Mouse (Mus musculus) adrenal gland, adult (tissue): ENCODE results near the gene Pbld1.

Experiments used
- DNase-seq, 2 experiments: peaks; one replicate each; pipeline ENCODE4 v3.0.0; 2022 to 2023; ENCODE audit warnings: low spot score in 1 of 2; ENCODE audit not compliant: inconsistent age in 2 of 2

Gene Pbld1

DNA sequence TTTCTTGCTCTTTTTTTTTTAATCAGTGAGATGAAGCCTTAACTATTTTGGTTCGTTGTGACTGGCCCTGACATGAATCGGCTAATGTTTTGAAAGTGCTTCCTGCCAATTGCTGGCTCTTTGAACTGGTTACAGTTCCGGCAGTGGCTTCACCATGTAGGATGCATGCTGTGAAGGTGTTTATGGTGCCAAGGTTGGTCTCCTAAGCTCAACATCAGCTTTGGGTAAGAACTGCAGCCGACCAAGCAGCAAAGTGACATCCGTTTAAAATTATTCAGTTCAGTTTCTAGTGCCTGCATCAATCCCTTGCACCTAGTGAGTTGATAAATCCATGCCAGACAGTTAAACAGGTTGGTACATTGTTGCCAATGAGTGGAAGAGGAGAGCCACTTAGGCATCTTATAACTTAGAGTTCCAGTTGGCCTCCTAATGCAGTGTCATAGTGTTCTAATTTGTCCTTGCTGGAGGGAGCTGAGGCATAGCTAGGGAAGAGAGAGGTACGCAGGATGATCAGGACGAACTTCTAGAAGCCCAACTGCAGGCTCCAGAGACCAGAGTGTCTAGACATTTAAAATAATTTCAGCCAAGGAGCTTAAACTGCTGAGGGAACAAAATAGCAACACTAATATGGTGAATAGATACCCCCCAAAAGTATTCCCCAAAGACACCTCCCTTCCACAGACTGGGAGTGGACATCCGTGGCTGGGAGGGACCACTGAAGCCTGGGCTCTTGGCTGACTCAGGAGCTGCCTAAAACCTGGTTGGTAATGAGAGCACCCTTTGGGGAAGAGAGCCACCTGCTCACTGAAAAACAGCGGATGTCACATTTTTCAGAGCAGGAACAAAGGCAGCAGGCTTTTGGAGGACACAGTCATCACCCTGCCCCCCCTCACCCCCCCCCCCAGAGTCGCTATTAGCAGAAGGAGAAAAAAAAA, 32.9 kb downstream of the Pbld1 start:
- DNase-seq = no peak

DNA sequence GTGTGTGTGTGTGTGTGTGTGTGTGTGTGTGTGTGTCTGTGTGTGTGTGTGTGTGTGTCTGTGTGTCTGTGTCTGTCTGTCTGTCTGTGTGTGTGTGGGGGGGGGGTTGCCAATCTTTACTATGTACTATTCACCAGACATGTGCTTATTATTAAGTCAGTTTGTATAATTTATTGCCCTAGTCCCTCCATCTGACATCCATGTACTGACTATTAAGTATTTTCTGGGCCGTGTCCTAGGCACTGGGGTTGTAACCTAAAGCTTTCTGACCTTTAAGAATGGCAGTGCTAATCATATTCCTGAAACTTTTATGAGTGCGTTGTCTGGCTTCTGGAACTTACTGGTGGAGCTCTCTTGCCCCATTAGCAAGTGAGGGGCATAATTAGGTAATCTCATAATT, 36.8 kb downstream of the Pbld1 start:
- DNase-seq = no peak

DNA sequence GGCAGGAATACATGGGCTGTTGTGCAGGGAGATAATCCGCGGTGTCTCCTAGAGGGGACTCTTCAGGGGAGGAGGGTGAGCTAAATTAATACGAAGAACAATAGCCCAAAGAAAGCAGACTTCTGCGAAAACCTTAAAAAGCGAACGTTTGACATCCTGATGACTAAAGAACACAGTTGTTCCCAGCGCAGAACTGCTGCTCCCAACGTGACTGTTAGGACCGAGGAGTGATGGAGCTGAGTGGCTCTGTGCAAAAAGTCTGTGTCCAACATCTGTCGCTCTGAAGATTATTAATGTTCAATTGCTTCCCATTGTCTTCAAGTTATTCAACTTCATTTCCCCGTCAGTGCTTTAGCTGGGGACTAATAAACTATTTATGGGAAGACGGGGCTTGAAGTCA, 38.2 kb downstream of the Pbld1 start:
- no peak for DNase-seq

DNA sequence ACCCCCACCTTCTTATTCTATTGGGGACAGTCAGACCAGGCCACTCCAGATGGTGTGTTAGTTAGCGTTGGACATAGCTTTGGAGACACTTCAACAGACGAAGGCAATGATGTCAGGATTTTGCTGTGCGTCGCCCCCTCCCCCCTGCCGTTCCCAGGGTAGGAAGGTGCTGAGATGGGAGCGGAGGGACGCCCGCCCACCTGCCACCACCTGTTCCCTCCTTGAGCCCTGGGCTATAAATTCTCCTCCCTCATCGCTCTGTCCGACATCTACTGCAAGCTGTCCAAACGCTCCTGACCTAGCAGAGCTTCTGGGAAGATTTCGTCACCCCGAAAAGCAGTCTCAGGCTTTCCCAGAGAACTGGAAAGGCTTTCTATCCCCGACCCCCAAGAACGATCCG, 39.6 kb downstream of the Pbld1 start, which contains the start of gene Atoh7:
TSS of gene Atoh7 (plus strand) at position 131 of the 400 bp plus-strand sequence.
- no peak for DNase-seq

DNA sequence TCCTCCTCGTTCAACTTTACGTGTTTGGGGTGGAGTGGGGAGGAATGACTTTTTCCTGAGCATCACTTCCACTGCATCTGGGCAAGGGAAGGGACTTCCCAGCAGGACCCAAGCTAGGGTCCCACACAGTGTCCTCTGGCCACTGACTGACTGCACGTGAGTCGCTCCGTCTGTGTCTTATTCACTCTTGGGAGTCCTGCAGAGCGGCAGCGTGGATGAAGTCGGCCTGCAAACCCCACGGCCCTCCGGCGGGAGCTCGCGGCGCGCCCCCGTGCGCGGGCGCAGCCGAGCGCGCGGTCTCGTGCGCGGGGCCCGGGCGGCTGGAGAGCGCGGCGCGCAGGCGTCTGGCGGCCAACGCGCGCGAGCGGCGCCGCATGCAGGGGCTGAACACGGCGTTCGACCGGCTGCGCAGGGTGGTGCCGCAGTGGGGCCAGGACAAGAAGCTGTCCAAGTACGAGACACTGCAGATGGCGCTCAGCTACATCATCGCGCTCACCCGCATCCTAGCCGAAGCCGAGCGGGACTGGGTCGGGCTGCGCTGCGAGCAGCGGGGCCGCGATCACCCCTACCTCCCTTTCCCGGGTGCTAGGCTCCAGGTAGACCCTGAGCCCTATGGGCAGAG, 40.1 kb downstream of the Pbld1 start:
- DNase-seq = peak; percentile 50 to 70

DNA sequence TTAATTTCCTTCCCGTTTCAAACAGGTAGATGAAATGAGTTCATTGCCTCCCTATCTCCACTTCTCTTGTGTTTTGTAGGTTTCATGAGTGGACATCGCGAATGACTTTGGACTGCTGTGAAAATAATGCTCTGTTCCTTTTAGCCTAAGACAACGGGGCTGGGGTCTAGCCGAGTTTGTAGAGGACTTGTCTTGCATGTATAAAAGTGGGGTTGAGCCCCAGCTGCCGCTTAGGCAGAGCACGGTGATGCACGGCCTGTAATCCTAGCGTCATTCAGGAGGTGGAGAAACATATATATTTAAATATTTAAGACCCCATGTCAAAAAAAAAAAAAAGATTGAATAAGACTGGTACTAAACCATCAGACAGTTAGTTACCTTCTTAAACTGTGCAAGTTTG, 40.7 kb downstream of the Pbld1 start:
- no peak for DNase-seq

DNA sequence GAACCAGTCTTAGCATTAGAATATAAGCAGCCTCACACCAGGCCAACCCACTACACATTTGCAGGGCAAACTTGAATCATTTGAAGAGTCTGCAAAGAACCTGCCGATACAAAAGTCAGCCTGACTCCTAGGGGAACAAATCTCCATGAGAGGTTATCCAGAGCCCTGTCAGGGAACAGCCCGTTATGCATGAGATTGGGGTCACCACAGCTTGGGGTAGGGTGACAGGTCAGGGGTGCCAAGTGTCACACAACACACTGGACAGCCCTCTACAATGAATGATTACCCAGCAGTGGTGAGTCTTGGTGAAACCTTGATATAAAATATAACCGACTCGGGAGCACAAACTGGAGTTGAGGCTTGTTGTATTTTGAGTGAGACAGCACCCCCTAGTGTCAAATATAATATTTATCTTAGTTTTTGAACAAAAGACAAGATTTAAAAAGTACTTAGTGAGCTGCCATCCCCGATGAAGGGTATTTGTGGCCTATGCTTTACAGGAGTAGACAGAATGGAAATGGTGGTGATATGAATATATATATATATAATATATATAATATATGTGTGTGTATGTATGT, 53.2 kb downstream of the Pbld1 start:
- DNase-seq = peak in 1 of 2 experiments; percentile 45

DNA sequence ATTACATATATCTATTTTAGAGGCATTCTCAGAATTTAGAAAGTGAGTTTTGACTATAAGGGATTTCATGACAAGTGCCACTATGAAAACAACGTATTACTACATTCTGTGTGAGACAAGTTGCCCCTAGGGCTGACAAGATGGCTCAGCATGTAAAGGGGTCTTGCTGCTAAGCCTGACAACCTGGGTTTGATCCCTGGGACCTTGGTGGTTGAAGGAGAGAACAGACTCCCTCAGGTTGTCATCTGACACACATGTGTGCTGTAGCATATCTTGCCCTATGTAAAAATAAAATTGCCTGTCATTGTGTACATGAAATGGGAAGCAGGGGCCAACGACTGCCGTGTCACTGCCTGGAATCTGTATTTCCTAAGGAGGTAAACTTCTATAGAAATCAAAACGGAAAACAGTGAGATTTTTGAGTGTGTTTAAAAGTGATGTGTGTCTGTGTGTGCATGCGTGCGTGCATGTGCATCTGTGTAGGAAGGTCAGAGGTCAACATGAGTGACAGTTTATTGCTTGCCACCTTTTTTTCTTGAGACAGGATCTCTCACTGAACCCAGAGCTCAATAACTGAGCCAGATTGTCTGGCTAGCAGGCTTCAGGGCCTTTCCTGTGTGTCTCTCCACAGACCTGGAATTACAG, 53.9 kb downstream of the Pbld1 start:
- peak in 1 of 2 experiments; percentile 16 for DNase-seq

DNA sequence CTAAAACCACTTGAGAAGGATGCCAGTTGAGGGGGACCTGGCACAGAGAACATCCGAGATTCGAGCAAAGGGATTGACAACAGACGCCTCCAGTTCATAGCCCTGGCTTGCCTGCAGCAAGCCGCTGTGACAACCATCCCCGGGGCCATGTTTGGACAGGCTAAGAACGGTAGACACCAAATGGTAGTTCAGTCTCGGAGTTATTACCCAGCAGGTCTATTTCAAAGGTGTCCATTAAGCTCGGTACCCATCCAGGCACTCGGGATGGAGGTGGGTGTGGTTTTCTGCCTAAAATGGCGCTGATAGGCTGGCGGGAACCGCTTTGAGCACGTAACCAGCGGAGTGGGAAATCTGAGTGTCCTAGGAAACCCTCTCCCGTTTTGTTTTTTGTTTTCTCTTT, 55.9 kb downstream of the Pbld1 start:
- DNase-seq = no peak

DNA sequence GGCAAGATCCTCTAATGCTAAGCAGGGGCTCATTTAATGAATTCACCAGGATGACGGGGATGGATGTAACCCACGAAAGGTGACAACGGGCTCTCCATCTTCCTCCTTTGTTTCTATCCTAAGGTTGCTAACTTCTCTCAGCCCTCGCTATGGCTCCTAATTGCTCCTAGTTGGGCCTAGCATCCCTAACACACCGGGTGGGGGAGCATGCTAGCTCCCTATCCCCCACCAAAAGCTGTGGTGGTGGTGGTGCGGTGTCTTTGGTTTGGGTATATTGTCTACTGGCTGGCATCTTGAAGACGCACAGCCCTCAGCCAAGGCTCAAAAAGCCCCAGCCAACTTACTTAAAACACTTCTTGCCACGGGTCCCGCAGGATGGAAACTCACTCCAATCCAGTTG, 56.4 kb downstream of the Pbld1 start:
- no peak for DNase-seq

DNA sequence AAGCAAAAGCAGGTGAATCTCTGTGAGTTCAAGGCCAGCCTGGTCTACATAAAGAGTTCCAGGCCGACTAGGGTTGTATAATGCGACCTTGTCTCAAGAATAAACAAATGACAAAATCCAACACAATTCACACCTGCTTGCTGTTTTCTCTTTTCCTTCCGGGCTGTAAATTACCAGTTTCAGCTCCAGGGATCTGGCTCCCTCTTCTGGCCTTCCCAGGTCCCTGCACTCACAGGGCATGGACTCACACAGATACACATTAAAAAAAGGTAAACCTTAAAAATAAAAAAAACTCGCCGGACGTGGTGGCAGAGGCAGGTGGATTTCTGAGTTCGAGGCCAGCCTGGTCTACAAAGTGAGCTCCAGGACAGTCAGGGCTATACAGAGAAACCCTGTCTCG, 57.6 kb downstream of the Pbld1 start:
- no peak for DNase-seq

DNA sequence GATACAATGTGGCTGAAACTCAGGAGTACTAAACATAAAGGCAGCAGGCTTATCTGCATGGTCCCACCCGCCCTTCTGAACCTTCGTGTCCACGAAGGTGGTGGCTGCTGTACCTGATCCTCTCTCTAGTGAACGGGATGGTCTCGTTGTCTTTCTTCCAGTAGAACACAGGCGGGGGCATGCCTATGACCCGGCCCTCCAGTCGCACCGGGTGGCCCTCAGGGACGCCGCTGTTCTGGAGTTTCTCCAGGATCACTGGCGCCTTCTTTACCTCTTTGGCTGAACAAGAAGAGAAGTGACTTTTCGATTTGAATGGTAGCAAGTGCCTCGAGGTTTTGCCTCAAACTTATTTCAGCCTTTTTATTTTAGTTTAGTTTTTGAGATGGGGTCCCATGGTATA, 60.0 kb downstream of the Pbld1 start:
- DNase-seq = no peak

DNA sequence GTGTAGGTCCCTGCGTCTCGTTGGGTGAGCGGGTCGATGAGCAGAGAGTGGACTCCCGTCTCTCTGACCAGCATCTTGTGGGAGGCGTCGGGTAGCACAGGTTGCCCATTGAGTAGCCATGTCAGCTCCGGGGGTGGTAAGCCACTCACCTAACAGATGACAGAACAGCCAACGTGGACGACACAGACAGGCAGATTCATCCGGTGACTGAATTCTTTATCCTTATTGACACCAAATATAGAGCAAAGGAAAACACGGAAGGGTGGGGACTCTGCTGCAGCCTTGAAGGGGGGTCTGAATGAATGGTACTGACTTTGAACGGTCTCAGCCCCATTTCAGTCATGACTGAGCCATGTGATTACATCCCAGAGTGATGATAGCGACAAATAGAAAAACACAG, 62.0 kb downstream of the Pbld1 start:
- no peak for DNase-seq

DNA sequence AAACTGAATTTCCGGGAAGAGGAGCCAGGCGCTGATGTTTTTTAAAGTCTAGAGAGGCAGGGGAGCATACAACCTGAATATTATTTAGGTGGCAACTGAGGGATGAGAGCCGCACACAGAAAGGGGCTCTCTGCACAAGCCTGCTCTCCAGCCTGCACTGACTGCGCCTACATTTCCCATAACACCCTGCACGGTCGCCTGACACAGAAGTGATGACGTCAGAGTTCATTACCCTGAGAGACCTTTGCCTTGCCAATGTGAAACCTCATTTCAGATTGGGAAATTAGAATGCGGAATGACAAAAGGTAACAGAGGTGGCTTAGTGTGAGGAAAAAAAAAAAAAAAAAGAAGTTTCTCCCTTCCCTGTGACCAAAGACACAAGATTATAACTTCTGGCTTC, 62.6 kb downstream of the Pbld1 start:
- DNase-seq = peak; percentile 26 to 76

DNA sequence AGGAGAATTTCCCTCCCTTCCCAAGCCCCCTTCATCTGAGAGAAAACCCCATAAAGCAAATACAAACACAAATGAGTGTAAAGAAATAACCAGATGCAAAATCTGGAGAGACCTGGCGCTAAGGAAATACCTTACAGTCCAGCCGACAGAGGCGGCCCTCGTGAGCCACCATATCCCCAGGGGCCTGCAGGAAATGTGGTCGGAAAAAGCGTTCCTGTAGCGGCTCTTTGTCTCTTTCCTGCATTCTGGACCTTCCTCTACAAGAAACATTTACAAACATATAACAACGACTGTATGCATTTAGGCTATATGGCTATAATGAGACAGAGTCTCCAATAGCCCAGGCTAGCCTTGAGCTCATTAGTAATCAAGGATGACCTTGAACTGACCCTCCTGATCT, 63.2 kb downstream of the Pbld1 start:
- peak in 1 of 2 experiments; percentile 41 for DNase-seq

DNA sequence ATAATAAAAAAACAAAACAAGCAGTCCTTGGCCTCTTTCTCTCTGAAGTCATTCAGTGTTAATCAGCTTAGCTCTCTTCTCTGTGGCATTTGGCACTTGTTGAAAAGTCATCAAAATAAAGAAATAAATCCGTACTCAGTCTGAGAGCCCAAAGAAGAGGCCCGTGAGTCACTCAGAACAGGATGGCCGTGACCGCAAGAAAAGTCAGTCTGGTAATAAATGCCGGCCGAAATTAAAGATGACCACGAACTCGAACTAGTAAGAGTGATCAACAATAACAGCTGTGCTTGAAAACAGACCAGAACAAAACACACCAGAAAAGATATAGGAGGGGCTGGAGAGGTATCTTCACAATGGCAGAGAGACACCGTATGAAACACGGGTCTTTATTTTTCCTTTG, 64.1 kb downstream of the Pbld1 start:
- DNase-seq = peak; percentile 66 to 88

DNA sequence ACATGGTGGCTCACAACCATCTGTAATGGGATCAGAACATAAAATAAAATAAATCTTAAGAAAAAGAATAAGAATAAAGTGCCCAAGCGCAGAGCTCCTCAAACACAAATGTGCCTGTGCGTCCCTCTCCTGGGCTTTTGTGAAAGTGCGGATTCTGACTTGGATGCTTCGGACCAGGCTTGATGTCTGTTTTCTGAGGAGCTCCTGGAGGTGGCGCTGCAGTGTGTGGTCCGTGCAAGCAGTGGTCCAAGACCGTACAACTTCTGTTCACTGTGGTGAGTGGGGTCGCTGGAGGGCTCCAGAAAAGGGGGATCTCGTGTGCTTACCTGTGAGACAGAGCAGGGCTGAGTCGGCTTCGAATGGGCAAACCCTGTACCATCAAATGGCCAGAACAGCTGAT, 65.4 kb downstream of the Pbld1 start:
- DNase-seq = peak in 1 of 2 experiments; percentile 48

DNA sequence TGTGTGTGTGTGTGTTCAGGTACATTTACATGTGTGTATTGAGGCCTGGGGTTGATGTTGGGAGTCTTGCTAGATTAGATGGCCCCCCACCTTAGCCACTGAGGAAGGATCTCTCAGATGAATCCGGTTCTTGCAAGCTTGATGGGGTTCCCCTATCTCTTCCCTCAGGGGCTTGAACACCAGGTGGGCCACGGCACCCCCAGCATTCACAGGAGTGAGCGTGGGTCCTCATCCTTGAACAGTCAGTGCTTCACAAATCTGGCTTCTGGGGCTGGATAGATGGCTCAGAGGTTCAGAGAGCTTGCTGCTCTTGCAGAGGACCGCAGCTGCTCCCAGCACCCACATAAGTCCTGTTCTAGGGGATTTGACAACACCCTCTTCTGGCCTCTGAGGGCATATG, 66.2 kb downstream of the Pbld1 start:
- DNase-seq = no peak

DNA sequence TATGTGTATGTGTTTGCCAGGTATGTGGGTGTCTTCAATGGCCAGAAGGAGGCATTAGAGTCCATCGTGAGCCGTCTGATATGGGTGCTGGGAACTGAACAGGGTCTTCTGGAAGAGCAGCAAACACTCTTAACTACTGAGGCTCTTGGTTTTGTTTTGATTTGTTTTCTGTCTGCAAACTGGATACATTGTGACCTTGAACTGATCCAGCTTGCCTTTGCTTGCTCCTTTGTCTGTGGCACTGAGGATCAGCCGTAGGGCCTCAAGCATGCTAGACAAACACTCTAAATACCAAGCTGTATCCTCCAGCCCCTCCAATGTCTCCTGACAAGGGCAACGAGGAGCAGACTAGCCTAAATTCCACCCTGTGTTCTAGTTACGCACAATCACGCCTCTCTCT, 67.2 kb downstream of the Pbld1 start:
- no peak for DNase-seq
